Mouse (Mus musculus): ENCODE data around the gene Fkbp5. TPM values are rescaled to one million over a fixed set of nuclear protein-coding genes. Genes with fewer than 3 reads are reported as not detected.
"Not testable (repeated sequence)": the region's sequence is repeated elsewhere in the genome, so short reads cannot be mapped to it uniquely, and the experiment has no call there.

The Fkbp5 gene
- polyA plus RNA-seq, 1 experiment, result 48.6 TPM

- Histone ChIP-seq H3K4me1 (ENCODE audit: control insufficient read depth, insufficient read depth, low read length) (no peaks in the 10 kb centered on the region), H3K4me3 (replicated peaks; ENCODE audit: control insufficient read depth, low read depth, low read length) (no peak overlapping the region), H3K27ac (ENCODE audit: control insufficient read depth, insufficient read depth, low read depth, low read length, poor library complexity) (no peak overlapping the region)
- TF ChIP-seq POLR2A (IDR thresholded peaks at IDR 0.05; ENCODE audit: borderline replicate concordance, control insufficient read depth, low read depth, low read length) (no peak), CTCF (IDR thresholded peaks at IDR 0.05; ENCODE audit: control insufficient read depth, insufficient read depth, low read length) (no peak)
- 85% methylated on average over 5 of the region's 5 CpGs for WGBS
These were observed 102.1 kb downstream of the Fkbp5 start for GRCm38 (mm10) chr17:28415271-28415670.

GRCm38 (mm10) chr17:28411381-28411960 lies 105.9 kb downstream of the Fkbp5 start:
- Histone ChIP-seq H3K27ac (ENCODE audit: control insufficient read depth, insufficient read depth, low read depth, low read length, poor library complexity) (no peak overlapping the region), H3K4me1 (ENCODE audit: control insufficient read depth, insufficient read depth, low read length) (peaks cover 4% of the 10 kb centered on the region; the same call in 1 of the 2 replicates), H3K4me3 (replicated peaks; ENCODE audit: control insufficient read depth, low read depth, low read length) (no peak overlapping the region)
- TF ChIP-seq CTCF (IDR thresholded peaks at IDR 0.05; ENCODE audit: control insufficient read depth, insufficient read depth, low read length), result no peak
- TF ChIP-seq POLR2A (IDR thresholded peaks at IDR 0.05; ENCODE audit: borderline replicate concordance, control insufficient read depth, low read depth, low read length), result no peak
- 85% methylated on average over 10 of the region's 10 CpGs for WGBS

DNA sequence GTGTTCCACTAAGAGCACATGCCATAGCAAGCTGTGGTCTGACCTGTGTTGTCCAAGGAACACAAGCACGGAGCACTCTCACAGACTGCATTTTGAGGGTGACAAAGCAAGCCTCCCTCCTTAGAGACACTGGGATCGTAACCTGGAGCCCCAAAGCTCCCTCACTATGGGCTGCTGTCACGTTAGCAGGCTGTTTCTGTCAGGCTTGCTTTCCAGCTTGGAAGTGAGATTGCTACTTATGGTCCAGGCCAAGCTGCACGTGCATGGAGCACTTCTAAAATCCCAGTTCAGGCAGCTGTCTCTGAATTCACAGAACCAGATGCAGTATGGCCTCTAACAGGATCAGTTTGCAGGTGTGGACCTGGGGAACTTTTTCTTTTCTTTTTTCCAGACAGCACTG lies 106.6 kb downstream of the Fkbp5 start:
- TF ChIP-seq POLR2A (IDR thresholded peaks at IDR 0.05; ENCODE audit: borderline replicate concordance, control insufficient read depth, low read depth, low read length), result no peak
- peaks cover 4% of the 10 kb centered on the region; the same call in 1 of the 2 replicates for H3K4me1 ChIP-seq (ENCODE audit: control insufficient read depth, insufficient read depth, low read length)
- H3K4me3 ChIP-seq (replicated peaks; ENCODE audit: control insufficient read depth, low read depth, low read length), result no peak overlapping the region
- WGBS, result 90% methylated on average over 4 of the region's 4 CpGs
- H3K27ac ChIP-seq (ENCODE audit: control insufficient read depth, insufficient read depth, low read depth, low read length, poor library complexity), result no peak overlapping the region

GRCm38 (mm10) chr17:28408251-28408918 lies 108.9 kb downstream of the Fkbp5 start:
- Histone ChIP-seq H3K4me3 (replicated peaks; ENCODE audit: control insufficient read depth, low read depth, low read length) (no peak overlapping the region), H3K4me1 (ENCODE audit: control insufficient read depth, insufficient read depth, low read length) (peaks cover 4% of the 10 kb centered on the region; the same call in 1 of the 2 replicates), H3K27ac (ENCODE audit: control insufficient read depth, insufficient read depth, low read depth, low read length, poor library complexity) (peak overlapping the region; percentile 70)
- WGBS, result 67% methylated on average over 5 of the region's 5 CpGs
- TF ChIP-seq POLR2A (IDR thresholded peaks at IDR 0.05; ENCODE audit: borderline replicate concordance, control insufficient read depth, low read depth, low read length), result no peak
- no peak for TF ChIP-seq CTCF (IDR thresholded peaks at IDR 0.05; ENCODE audit: control insufficient read depth, insufficient read depth, low read length)

DNA sequence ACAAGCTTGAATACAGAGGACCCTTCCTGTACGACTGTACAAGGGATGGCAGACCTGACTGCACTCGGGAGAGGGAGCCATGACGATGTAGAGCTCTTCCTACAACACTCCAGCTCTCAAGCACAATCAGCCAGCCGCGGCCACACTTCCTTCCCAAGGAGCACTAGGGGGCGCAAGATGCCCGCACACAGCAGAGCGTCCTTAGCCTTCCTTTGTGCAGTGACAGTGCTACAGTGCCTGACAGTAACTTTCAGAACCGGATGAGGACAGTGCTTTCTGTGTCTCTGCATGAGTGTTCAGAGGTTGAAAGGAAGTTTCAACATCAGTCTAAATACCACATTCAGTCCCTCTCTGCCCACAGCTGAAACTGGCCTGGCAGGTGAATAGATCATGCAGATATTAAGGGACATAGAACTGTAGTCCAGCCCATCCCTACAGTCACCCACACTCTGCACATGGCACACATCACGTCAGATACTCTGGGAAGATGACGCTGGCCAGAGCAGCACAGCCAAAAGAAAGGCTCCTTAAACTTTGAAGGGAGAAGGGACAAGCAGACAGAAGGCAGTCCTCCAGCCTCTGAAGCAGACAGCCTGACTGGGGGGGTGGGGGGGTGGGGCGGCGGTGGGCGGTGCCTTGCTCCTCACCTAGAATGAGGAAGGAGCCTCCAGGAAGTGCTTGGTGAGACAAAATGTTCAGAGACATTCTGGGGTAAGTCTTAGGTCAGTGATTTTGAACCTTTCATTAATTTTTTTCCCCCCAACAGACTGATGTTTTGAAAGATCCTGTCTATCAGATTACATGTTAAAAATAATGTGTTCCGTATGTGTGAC lies 109.7 kb downstream of the Fkbp5 start:
- WGBS, result 7% methylated on average over 15 of the region's 15 CpGs
- peaks cover 4% of the 10 kb centered on the region; the same call in 1 of the 2 replicates for H3K4me1 ChIP-seq (ENCODE audit: control insufficient read depth, insufficient read depth, low read length)
- peak overlapping the region; percentile 75 for H3K27ac ChIP-seq (ENCODE audit: control insufficient read depth, insufficient read depth, low read depth, low read length, poor library complexity)
- TF ChIP-seq POLR2A (IDR thresholded peaks at IDR 0.05; ENCODE audit: borderline replicate concordance, control insufficient read depth, low read depth, low read length), result 0 out of 2 replicates have a peak, but pooled peaks have one; percentile 44
- TF ChIP-seq CTCF (IDR thresholded peaks at IDR 0.05; ENCODE audit: control insufficient read depth, insufficient read depth, low read length), result peak; percentile 99
- no peak overlapping the region for H3K4me3 ChIP-seq (replicated peaks; ENCODE audit: control insufficient read depth, low read depth, low read length)

GRCm38 (mm10) chr17:28406471-28406870 lies 110.9 kb downstream of the Fkbp5 start:
- 84% methylated on average over 7 of the region's 7 CpGs for WGBS
- Histone ChIP-seq H3K27ac (ENCODE audit: control insufficient read depth, insufficient read depth, low read depth, low read length, poor library complexity) (no peak overlapping the region), H3K4me1 (ENCODE audit: control insufficient read depth, insufficient read depth, low read length) (peaks cover 4% of the 10 kb centered on the region; the same call in 1 of the 2 replicates), H3K4me3 (replicated peaks; ENCODE audit: control insufficient read depth, low read depth, low read length) (no peak overlapping the region)
- TF ChIP-seq POLR2A (IDR thresholded peaks at IDR 0.05; ENCODE audit: borderline replicate concordance, control insufficient read depth, low read depth, low read length), result no peak
- no peak for TF ChIP-seq CTCF (IDR thresholded peaks at IDR 0.05; ENCODE audit: control insufficient read depth, insufficient read depth, low read length)

DNA sequence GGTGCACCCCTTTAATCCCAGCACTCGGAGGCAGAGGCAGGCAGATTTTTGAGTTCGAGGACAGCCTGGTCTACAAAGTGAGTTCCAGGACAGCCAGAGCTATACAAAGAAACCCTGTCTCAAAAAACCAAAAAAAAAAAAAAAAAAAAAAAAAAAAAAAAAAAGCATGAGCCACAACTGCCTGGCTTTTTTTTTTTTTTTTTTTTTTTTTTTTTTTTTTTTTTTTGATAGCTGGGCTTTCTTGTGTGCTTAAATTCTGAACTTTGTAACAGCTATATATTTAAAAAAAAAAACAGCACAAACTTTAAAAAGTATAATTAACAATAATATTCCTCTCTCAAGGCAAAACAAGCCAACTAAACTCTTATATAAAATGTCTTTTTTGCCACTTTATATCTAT lies 112.6 kb downstream of the Fkbp5 start:
- not testable (repeated sequence) for H3K27ac ChIP-seq (ENCODE audit: control insufficient read depth, insufficient read depth, low read depth, low read length, poor library complexity); H3K4me3 ChIP-seq (replicated peaks; ENCODE audit: control insufficient read depth, low read depth, low read length); H3K4me1 ChIP-seq (ENCODE audit: control insufficient read depth, insufficient read depth, low read length)
- 86% methylated on average over 2 of the region's 2 CpGs for WGBS

GRCm38 (mm10) chr17:28404301-28404700 lies 113.0 kb downstream of the Fkbp5 start:
- Histone ChIP-seq H3K4me1 (ENCODE audit: control insufficient read depth, insufficient read depth, low read length) (peaks cover 4% of the 10 kb centered on the region; the same call in 1 of the 2 replicates), H3K4me3 (replicated peaks; ENCODE audit: control insufficient read depth, low read depth, low read length) (no peak overlapping the region), H3K27ac (ENCODE audit: control insufficient read depth, insufficient read depth, low read depth, low read length, poor library complexity) (no peak overlapping the region)
- TF ChIP-seq CTCF (IDR thresholded peaks at IDR 0.05; ENCODE audit: control insufficient read depth, insufficient read depth, low read length) (no peak), POLR2A (IDR thresholded peaks at IDR 0.05; ENCODE audit: borderline replicate concordance, control insufficient read depth, low read depth, low read length) (no peak)
- 93% methylated on average over 11 of the region's 11 CpGs for WGBS
